Mouse (Mus musculus) heart, postnatal 4 days (tissue): ENCODE measurements around the gene Zfp362. TPM values are rescaled to one million over a fixed set of nuclear protein-coding genes. Genes with fewer than 3 reads are reported as not detected.
A peak's percentile ranks its signal among the peaks of the same experiment; 100 is the strongest.

Experiments used
- DNase-seq: peaks from one replicate; pipeline ENCODE4 v3.0.0; 2021
- total RNA-seq, 2 experiments: library from RNA; stranded (reverse); gene quantifications; 2 replicates each; pipeline ENCODE4 v1.2.3; 2021

Zfp362 gene
- total RNA-seq, 2 experiments from 2014 or later = 33.9 to 34.4 TPM

- no peak for DNase-seq
Observed at GRCm38 (mm10) chr4:128729033-128729708, 76.7 kb downstream of the Zfp362 start.

GRCm38 (mm10) chr4:128728431-128728851 lies 77.4 kb downstream of the Zfp362 start:
- DNase-seq = no peak

GRCm38 (mm10) chr4:128727721-128728430 lies 78.0 kb downstream of the Zfp362 start:
- peak; percentile 64 for DNase-seq

- DNase-seq = peak; percentile 88
Observed at GRCm38 (mm10) chr4:128727019-128727720, 78.7 kb downstream of the Zfp362 start.

- no peak for DNase-seq
Observed at GRCm38 (mm10) chr4:128724059-128724458, 81.8 kb downstream of the Zfp362 start.

- no peak for DNase-seq
Observed at GRCm38 (mm10) chr4:128723431-128723830, 82.4 kb downstream of the Zfp362 start.

Other genes with a start within 250 kb of the Zfp362 start
- gene Zscan20, start 195.9 kb downstream of the Zfp362 start, total RNA-seq = 1 to 10 TPM; 3.7 to 4.1 TPM
- under 1 TPM; 0.19 to 0.29 TPM for gene Tlr12, start 187.4 kb downstream of the Zfp362 start, total RNA-seq
- gene Phc2, start 151.3 kb downstream of the Zfp362 start, total RNA-seq = 10 to 100 TPM; 69.1 to 72.5 TPM
- under 1 TPM; 0.20 to 0.36 TPM for gene A3galt2, start 50.7 kb downstream of the Zfp362 start, total RNA-seq
- gene Trim62, start 77.5 kb upstream of the Zfp362 start, total RNA-seq = 1 to 10 TPM; 3.2 to 3.7 TPM
- 1 to 10 TPM; 7.7 to 8.7 TPM for gene Azin2, start 156.4 kb upstream of the Zfp362 start, total RNA-seq
- gene Ak2, start 185.9 kb upstream of the Zfp362 start, total RNA-seq = 100 to 1,000 TPM; 104 to 105 TPM